Mouse (Mus musculus) lung, postnatal 25 days (tissue): ENCODE measurements around the gene Samd5.

ENCODE experiments used
- DNase-seq: peaks from one replicate; pipeline ENCODE4 v3.0.0; 2022; ENCODE audit warnings: low spot score

Samd5 gene

GRCm38 (mm10) chr10:9575605-9576004, 99.4 kb downstream of the Samd5 start:
- peak; percentile 61 for DNase-seq

- no peak for DNase-seq
Measured at GRCm38 (mm10) chr10:9574135-9574534, 100.9 kb downstream of the Samd5 start.
